In the genomic region with DNA sequence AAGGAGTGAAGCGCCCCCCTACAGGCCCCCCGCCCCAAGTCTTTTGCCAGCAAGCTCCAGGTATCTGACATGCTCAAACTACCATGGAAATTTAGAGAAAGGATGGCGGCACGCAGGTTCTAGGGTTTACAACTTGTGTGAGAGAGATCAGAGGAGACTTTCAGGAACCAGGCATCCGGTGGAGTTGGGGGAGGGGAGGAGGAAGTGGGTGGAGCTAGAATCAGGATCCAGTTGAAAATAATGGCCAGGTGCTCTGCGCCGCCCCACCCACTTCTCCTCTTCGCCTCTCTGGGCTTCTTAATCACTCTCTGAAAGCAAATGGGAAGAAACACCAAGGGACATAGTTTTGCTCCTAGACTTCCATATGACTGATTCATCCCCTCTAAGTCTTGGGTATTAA, we compare ENCODE assay signal across 13 mouse cellular contexts. TPM values are rescaled to one million over a fixed set of nuclear protein-coding genes. Genes with fewer than 3 reads are reported as not detected.
DNase-seq lines count a peak whose midpoint lies in the region; ATAC-seq and TF ChIP-seq lines count a peak whose summit lies in the region.
"Had no signal": no experiment of that assay in that cellular context is flagged by ENCODE, and none has a peak within 500 bp of the region (broad histone marks: within the 10 kb centered on the region; RNA-seq: fewer than 3 reads in every experiment).

No protein-coding gene starts in this region.

- no peak overlapping the region for H3K4me2 ChIP-seq in stomach, postnatal 0 days (replicated peaks; ENCODE audit: low read depth)
- H3K4me2 ChIP-seq in hindbrain, embryonic 16.5 days (ENCODE audit: low read length): no peak overlapping the region
- H3K4me2 ChIP-seq: liver, embryonic 12.5 days had no signal

- peak; percentile 32 for DNase-seq in kidney, postnatal 10 days
- DNase-seq in kidney, postnatal 25 days: no peak
- peak; percentile 44 for DNase-seq in CD4-positive helper T cell, adult 2 months (ENCODE audit: low read depth, low spot score)
- DNase-seq in stomach, postnatal 0 days (ENCODE audit: low spot score): peak; percentile 40
- no peak for DNase-seq in cerebellum, postnatal 25 days
- DNase-seq in kidney, postnatal 14 days: no peak

- H3K9me3 ChIP-seq in stomach, postnatal 0 days (ENCODE audit: control insufficient read depth, low read length): no peaks in the 10 kb centered on the region
- H3K9me3 ChIP-seq in hindbrain, embryonic 16.5 days (ENCODE audit: control insufficient read depth, low read length): peaks cover 2% of the 10 kb centered on the region
- H3K9me3 ChIP-seq: liver, embryonic 12.5 days had no signal

- no peak overlapping the region for H3K4me3 ChIP-seq in stomach, postnatal 0 days (ENCODE audit: low read depth, low read length)
- H3K4me3 ChIP-seq in hindbrain, embryonic 16.5 days (ENCODE audit: low read length): no peak overlapping the region
- H3K4me3 ChIP-seq: erythroblast, embryonic 14.5 days; left cerebral cortex, adult 2 months; liver, embryonic 12.5 days; myocyte had no signal

- no peaks in the 10 kb centered on the region for H3K27me3 ChIP-seq in stomach, postnatal 0 days (ENCODE audit: control insufficient read depth, insufficient read depth, low read length)
- H3K27me3 ChIP-seq in hindbrain, embryonic 16.5 days (replicated peaks; ENCODE audit: control insufficient read depth, insufficient read depth, low read length): no peaks in the 10 kb centered on the region
- H3K27me3 ChIP-seq: Patski had no signal

- WGBS in stomach, postnatal 0 days: 49% methylated on average over 8 of the region's 8 CpGs
- WGBS in hindbrain, embryonic 16.5 days: 56% methylated on average over 8 of the region's 8 CpGs

- TF ChIP-seq EP300 in stomach, postnatal 0 days (optimal IDR thresholded peaks at IDR 0.05): no peak

- 0 out of 2 replicates have a peak, but pooled peaks have one; percentile 12 for ATAC-seq in common myeloid progenitor, adult 5-6 weeks (replicated peaks; ENCODE audit: low read depth, poor library complexity, severe bottlenecking)
- no peak for ATAC-seq in stomach, postnatal 0 days (ENCODE audit: low FRiP score, low TSS enrichment)
- ATAC-seq in hindbrain, embryonic 16.5 days: no peak
- ATAC-seq: Patski had no signal

- no peak for TF ChIP-seq CTCF in stomach, postnatal 0 days (IDR thresholded peaks at IDR 0.05; ENCODE audit: low read depth)

- no peak overlapping the region for H3K9ac ChIP-seq in stomach, postnatal 0 days (ENCODE audit: low read length)
- H3K9ac ChIP-seq in hindbrain, embryonic 16.5 days (ENCODE audit: low read depth, low read length): no peak overlapping the region
- H3K9ac ChIP-seq: liver, embryonic 12.5 days had no signal

- no peaks in the 10 kb centered on the region for H3K4me1 ChIP-seq in stomach, postnatal 0 days (replicated peaks; ENCODE audit: control insufficient read depth, insufficient read depth)
- no peaks in the 10 kb centered on the region for H3K4me1 ChIP-seq in hindbrain, embryonic 16.5 days (ENCODE audit: control insufficient read depth, insufficient read depth, low read depth, low read length)
- H3K4me1 ChIP-seq: liver, embryonic 12.5 days had no signal

- H3K27ac ChIP-seq in stomach, postnatal 0 days (replicated peaks): no peak overlapping the region
- no peak overlapping the region for H3K27ac ChIP-seq in hindbrain, embryonic 16.5 days (ENCODE audit: low read depth, low read length)
- H3K27ac ChIP-seq: left cerebral cortex, adult 2 months; liver, embryonic 12.5 days had no signal

- no peaks in the 10 kb centered on the region for H3K36me3 ChIP-seq in stomach, postnatal 0 days (ENCODE audit: control insufficient read depth, insufficient read depth, low read length)
- no peaks in the 10 kb centered on the region for H3K36me3 ChIP-seq in hindbrain, embryonic 16.5 days (ENCODE audit: control insufficient read depth, insufficient read depth, low read length)
- H3K36me3 ChIP-seq: liver, embryonic 12.5 days had no signal

RNA-seq across cellular contexts. Expression of a gene that starts 7.6 kb away (rescaled TPM):
- not detected in 2 replicates for total RNA-seq in common myeloid progenitor, adult 5-6 weeks (2017)
- polyA plus RNA-seq in stomach, postnatal 0 days (2015; fragmentation: Nextera tagmentation; extraction: Ambion mirVana): 3.1 and 4.0 TPM in 2 replicates
- polyA plus RNA-seq in hindbrain, embryonic 16.5 days (2015; fragmentation: Nextera tagmentation; extraction: Ambion mirVana): 64.3 and 77.1 TPM in 2 replicates
- polyA plus RNA-seq: erythroblast, embryonic 14.5 days had no signal

Comparison
In these comparisons a context has a peak if more than half of its experiments do, and no peak if none do; other contexts are left out.
1. DNase-seq: peak in kidney, postnatal 10 days (single experiment), CD4-positive helper T cell, adult 2 months (single experiment) and stomach, postnatal 0 days (single experiment); none in kidney, postnatal 25 days (0 of 2), cerebellum, postnatal 25 days (0 of 2) and kidney, postnatal 14 days (single experiment).
2. RNA of a gene that starts 7.6 kb away (polyA plus RNA-seq): 64.3 to 77.1 TPM in hindbrain, embryonic 16.5 days; 3.1 to 4.0 TPM in stomach, postnatal 0 days; every median in the first group is over 10 times any median in the second.